Mouse (Mus musculus): Measurements from ENCODE around the gene Kctd7. TPM values are rescaled to one million over a fixed set of nuclear protein-coding genes. Genes with fewer than 3 reads are reported as not detected.

Gene Kctd7
- polyA plus RNA-seq, 1 experiment from 2014 or later, result 4.8 TPM

GRCm38 (mm10) chr5:130119236-130119635, 25.4 kb upstream of the Kctd7 start:
- H3K4me2 ChIP-seq, result no peak overlapping the region
- H3K4me1 ChIP-seq (replicated peaks), result peaks cover 20% of the 10 kb centered on the region
- 46% methylated on average over 3 of the region's 3 CpGs for WGBS
- H3K36me3 ChIP-seq, result peaks cover 6% of the 10 kb centered on the region; the same call in 1 of the 2 replicates
- H3K9me3 ChIP-seq (replicated peaks), result no peaks in the 10 kb centered on the region
- no peaks in the 10 kb centered on the region for H3K27me3 ChIP-seq (replicated peaks)
- H3K9ac ChIP-seq, result no peak overlapping the region
- no peak for ATAC-seq (ENCODE audit: insufficient number of reproducible peaks, low FRiP score)
- no peak overlapping the region for H3K27ac ChIP-seq (ENCODE audit: poor library complexity, severe bottlenecking)
- H3K4me3 ChIP-seq, result no peak overlapping the region

GRCm38 (mm10) chr5:130120070-130120736, 24.5 kb upstream of the Kctd7 start:
- H3K27me3 ChIP-seq (replicated peaks), result no peaks in the 10 kb centered on the region
- H3K27ac ChIP-seq (ENCODE audit: poor library complexity, severe bottlenecking), result no peak overlapping the region
- H3K4me1 ChIP-seq (replicated peaks), result peaks cover 20% of the 10 kb centered on the region
- H3K36me3 ChIP-seq, result 0 out of 2 replicates have a peak, but pooled peaks cover under 1% of the 10 kb centered on the region
- no peak overlapping the region for H3K9ac ChIP-seq
- 79% methylated on average over 12 of the region's 12 CpGs for WGBS
- ATAC-seq (ENCODE audit: insufficient number of reproducible peaks, low FRiP score), result no peak
- no peak overlapping the region for H3K4me3 ChIP-seq
- no peak overlapping the region for H3K4me2 ChIP-seq
- H3K9me3 ChIP-seq (replicated peaks), result no peaks in the 10 kb centered on the region

DNA sequence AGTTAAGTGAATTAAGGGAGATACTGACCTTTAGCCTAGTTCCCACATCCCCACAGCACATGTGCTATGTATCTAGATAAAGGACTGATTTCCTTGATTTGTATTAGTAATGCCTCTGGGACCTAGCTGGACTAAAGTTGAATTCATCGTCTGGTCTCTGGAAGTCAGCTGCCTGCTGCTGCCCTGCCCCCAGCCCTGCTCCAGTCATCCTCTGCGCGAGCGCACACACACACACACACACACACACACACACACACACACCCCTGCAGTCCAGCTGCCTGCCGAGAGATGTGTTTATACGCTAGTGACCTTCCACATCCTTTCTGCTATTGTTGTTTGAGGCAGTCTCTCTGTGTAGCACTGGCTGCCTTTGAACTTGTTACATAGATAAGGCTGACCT, 23.8 kb upstream of the Kctd7 start:
- H3K27ac ChIP-seq (ENCODE audit: poor library complexity, severe bottlenecking), result no peak overlapping the region
- H3K4me1 ChIP-seq (replicated peaks), result peaks cover 20% of the 10 kb centered on the region
- H3K4me3 ChIP-seq, result no peak overlapping the region
- no peaks in the 10 kb centered on the region for H3K27me3 ChIP-seq (replicated peaks)
- WGBS, result 63% methylated on average over 6 of the region's 6 CpGs
- H3K4me2 ChIP-seq, result no peak overlapping the region
- no peaks in the 10 kb centered on the region for H3K9me3 ChIP-seq (replicated peaks)
- no peaks in the 10 kb centered on the region for H3K36me3 ChIP-seq
- no peak overlapping the region for H3K9ac ChIP-seq
- ATAC-seq (ENCODE audit: insufficient number of reproducible peaks, low FRiP score), result no peak

GRCm38 (mm10) chr5:130122355-130122754, 22.3 kb upstream of the Kctd7 start:
- no peak overlapping the region for H3K9ac ChIP-seq
- WGBS, result 81% methylated on average over 2 of the region's 2 CpGs
- no peak overlapping the region for H3K27ac ChIP-seq (ENCODE audit: poor library complexity, severe bottlenecking)
- ATAC-seq (ENCODE audit: insufficient number of reproducible peaks, low FRiP score), result no peak
- no peak overlapping the region for H3K4me3 ChIP-seq
- H3K36me3 ChIP-seq, result no peaks in the 10 kb centered on the region
- H3K4me1 ChIP-seq (replicated peaks), result peaks cover 20% of the 10 kb centered on the region
- no peak overlapping the region for H3K4me2 ChIP-seq
- H3K9me3 ChIP-seq (replicated peaks), result no peaks in the 10 kb centered on the region
- H3K27me3 ChIP-seq (replicated peaks), result no peaks in the 10 kb centered on the region

DNA sequence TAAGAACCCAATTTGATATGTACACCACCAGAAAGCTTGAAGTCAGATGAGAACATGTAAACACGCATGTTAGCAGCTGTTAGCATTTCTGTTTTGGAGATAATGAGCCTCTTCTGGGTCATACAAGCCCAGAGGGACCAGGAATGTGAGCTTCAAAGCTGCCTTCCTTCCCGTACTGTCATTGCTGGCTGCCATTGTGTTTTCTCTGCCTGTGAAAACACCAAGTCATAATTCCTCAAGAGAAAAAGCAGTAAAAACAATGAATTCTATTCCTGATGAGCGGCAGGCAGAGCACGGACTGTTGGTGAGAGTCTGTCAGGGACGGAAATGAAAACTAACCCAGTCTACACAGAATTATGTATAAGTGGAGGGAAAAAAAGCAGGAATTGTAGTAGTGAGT, 20.4 kb upstream of the Kctd7 start:
- Histone ChIP-seq H3K4me3 (no peak overlapping the region), H3K9ac (no peak overlapping the region), H3K36me3 (no peaks in the 10 kb centered on the region), H3K4me2 (no peak overlapping the region), H3K27me3 (replicated peaks) (no peaks in the 10 kb centered on the region), H3K27ac (ENCODE audit: poor library complexity, severe bottlenecking) (no peak overlapping the region), H3K4me1 (replicated peaks) (peaks cover 15% of the 10 kb centered on the region), H3K9me3 (replicated peaks) (no peaks in the 10 kb centered on the region)
- no peak for ATAC-seq (ENCODE audit: insufficient number of reproducible peaks, low FRiP score)
- 73% methylated on average over 5 of the region's 5 CpGs for WGBS

DNA sequence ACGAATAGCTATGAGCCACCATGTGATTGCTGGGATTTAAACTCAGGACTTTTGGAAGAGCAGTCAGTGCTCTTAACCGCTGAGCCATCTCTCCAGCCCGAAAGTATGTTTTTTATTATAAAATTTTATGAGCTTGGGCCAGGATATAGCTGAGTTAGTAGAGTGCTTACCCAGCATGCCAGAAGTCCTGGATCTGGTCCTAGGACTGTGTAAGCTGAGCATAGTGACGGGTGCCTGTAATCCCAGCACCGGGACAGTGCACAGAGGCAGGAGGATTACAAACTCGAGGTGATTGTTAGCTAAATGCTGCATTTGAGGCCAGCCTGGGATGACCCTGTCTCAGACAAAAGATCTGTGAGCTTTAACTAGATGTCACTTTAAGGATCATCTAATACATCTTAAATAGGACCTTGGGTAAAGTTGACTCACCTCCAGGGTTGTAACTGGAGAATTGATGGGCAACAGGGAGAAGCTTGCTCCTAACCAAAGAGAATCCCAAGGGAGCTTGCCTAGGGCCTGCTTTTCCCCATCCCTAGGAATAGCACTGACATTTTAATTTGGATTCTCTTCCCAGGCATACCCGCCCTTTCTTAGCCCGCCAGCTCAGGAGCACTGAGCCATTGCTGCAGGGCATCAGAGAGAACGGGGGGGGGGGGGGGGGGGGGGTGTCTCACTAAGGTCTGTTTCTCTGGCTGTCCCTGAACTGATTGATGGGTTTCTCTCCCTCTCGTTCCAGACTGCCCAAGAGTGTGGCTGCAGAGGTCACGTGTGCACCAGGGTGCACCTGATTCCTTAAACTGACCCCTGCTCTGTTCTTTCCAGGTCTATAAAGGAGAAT, 15.8 kb upstream of the Kctd7 start:
- 76% methylated on average over 11 of the region's 11 CpGs for WGBS
- ATAC-seq (ENCODE audit: insufficient number of reproducible peaks, low FRiP score), result no peak
- H3K27ac ChIP-seq (ENCODE audit: poor library complexity, severe bottlenecking), result no peak overlapping the region
- H3K4me1 ChIP-seq (replicated peaks), result no peaks in the 10 kb centered on the region
- no peaks in the 10 kb centered on the region for H3K9me3 ChIP-seq (replicated peaks)
- no peaks in the 10 kb centered on the region for H3K27me3 ChIP-seq (replicated peaks)
- no peak overlapping the region for H3K4me2 ChIP-seq
- 0 out of 2 replicates have a peak, but pooled peaks cover 2% of the 10 kb centered on the region for H3K36me3 ChIP-seq
- H3K9ac ChIP-seq, result no peak overlapping the region
- no peak overlapping the region for H3K4me3 ChIP-seq

DNA sequence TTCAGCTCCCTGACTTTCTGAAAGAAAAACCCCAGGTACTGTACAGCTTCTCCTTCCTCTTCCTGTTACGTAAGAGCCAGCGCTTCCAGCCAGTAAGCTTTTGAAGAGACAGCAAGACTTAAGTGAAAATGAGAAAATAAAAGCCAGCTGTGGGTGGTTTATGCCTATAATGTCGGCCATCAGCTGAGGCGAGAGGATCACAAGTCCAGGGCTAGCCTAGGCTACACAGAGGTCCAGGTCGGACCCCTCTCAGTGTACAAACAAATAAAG, 15.2 kb upstream of the Kctd7 start:
- H3K4me1 ChIP-seq (replicated peaks), result no peaks in the 10 kb centered on the region
- H3K9ac ChIP-seq, result no peak overlapping the region
- no peak overlapping the region for H3K4me2 ChIP-seq
- no peak overlapping the region for H3K27ac ChIP-seq (ENCODE audit: poor library complexity, severe bottlenecking)
- 0 out of 2 replicates have a peak, but pooled peaks cover 2% of the 10 kb centered on the region for H3K36me3 ChIP-seq
- no peaks in the 10 kb centered on the region for H3K27me3 ChIP-seq (replicated peaks)
- no peak overlapping the region for H3K4me3 ChIP-seq
- ATAC-seq (ENCODE audit: insufficient number of reproducible peaks, low FRiP score), result no peak
- 84% methylated on average over 5 of the region's 5 CpGs for WGBS
- no peaks in the 10 kb centered on the region for H3K9me3 ChIP-seq (replicated peaks)

GRCm38 (mm10) chr5:130136597-130136996, 8.1 kb upstream of the Kctd7 start:
- Histone ChIP-seq H3K9me3 (replicated peaks) (no peaks in the 10 kb centered on the region), H3K9ac (no peak overlapping the region), H3K36me3 (peaks cover 2% of the 10 kb centered on the region; the same call in 1 of the 2 replicates), H3K4me1 (replicated peaks) (no peaks in the 10 kb centered on the region), H3K4me2 (no peak overlapping the region), H3K27me3 (replicated peaks) (peaks cover 20% of the 10 kb centered on the region; the same call in 1 of the 2 replicates), H3K4me3 (no peak overlapping the region), H3K27ac (ENCODE audit: poor library complexity, severe bottlenecking) (no peak overlapping the region)
- 89% methylated on average over 13 of the region's 13 CpGs for WGBS
- ATAC-seq (ENCODE audit: insufficient number of reproducible peaks, low FRiP score), result no peak

- Histone ChIP-seq H3K9me3 (replicated peaks) (no peaks in the 10 kb centered on the region), H3K4me2 (no peak overlapping the region), H3K4me3 (no peak overlapping the region), H3K27me3 (replicated peaks) (peaks cover 20% of the 10 kb centered on the region; the same call in 1 of the 2 replicates), H3K27ac (ENCODE audit: poor library complexity, severe bottlenecking) (no peak overlapping the region), H3K4me1 (replicated peaks) (peaks cover 9% of the 10 kb centered on the region; the same call in 1 of the 2 replicates), H3K36me3 (no peaks in the 10 kb centered on the region; the same call in 1 of the 2 replicates), H3K9ac (no peak overlapping the region)
- 20% methylated on average over 8 of the region's 8 CpGs for WGBS
- no peak for ATAC-seq (ENCODE audit: insufficient number of reproducible peaks, low FRiP score)
Observed at GRCm38 (mm10) chr5:130139393-130139792, 5.3 kb upstream of the Kctd7 start.

DNA sequence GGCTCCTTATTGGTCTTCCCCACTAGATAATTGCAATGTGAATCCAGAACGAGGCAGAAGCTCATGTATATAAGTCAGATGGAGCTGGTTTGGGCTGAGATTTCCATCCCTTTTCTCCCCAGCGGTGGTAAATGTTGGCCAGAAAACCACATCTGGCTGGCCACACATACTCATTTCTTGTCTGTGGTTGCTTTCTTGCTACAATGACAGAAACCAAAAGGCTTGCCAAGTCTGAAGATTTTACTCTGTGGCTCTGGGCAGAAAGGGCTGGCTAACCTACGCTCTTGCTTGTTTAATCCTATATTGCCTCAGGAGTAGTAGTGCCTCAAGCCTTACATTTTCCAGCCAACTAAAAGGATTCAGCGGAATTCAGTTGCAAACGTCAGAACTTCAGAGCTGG, 3.5 kb upstream of the Kctd7 start:
- Histone ChIP-seq H3K36me3 (no peaks in the 10 kb centered on the region), H3K27ac (ENCODE audit: poor library complexity, severe bottlenecking) (no peak overlapping the region), H3K4me1 (replicated peaks) (peaks cover 18% of the 10 kb centered on the region), H3K9ac (no peak overlapping the region), H3K4me2 (no peak overlapping the region), H3K9me3 (replicated peaks) (no peaks in the 10 kb centered on the region), H3K4me3 (no peak overlapping the region), H3K27me3 (replicated peaks) (peaks cover 14% of the 10 kb centered on the region; the same call in 1 of the 2 replicates)
- ATAC-seq (ENCODE audit: insufficient number of reproducible peaks, low FRiP score), result no peak
- 80% methylated on average over 5 of the region's 5 CpGs for WGBS

DNA sequence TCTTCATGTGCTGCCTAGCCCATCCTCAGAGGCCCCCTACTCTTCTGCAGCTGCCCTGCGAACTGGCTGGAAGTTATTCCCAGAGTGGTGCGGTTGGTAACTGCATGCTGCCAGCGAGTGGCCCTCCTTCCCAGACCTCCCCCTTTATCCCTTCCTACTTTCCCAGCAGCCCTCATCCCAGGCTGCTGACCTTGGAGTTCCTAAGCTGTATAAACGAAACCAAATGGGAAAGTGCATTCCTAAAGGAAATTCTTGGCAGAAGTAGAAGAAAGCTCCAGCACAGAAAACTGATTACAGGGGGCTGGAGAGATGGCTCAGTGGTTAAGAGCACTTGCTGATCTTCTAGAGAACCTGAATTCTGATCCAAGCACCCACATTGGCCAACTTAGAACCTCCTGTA, 2.6 kb upstream of the Kctd7 start:
- H3K27ac ChIP-seq (ENCODE audit: poor library complexity, severe bottlenecking), result no peak overlapping the region
- 47% methylated on average over 4 of the region's 4 CpGs for WGBS
- no peak for ATAC-seq (ENCODE audit: insufficient number of reproducible peaks, low FRiP score)

More for the DNA sequence above, 2.6 kb upstream of the Kctd7 start:
- peaks cover 18% of the 10 kb centered on the region for H3K4me1 ChIP-seq (replicated peaks)
- H3K4me3 ChIP-seq, result no peak overlapping the region
- H3K9ac ChIP-seq, result no peak overlapping the region
- H3K9me3 ChIP-seq (replicated peaks), result no peaks in the 10 kb centered on the region
- H3K27me3 ChIP-seq (replicated peaks), result peaks cover 8% of the 10 kb centered on the region; the same call in 1 of the 2 replicates
- no peak overlapping the region for H3K4me2 ChIP-seq
- no peaks in the 10 kb centered on the region for H3K36me3 ChIP-seq
